ENCODE assay signal across 7 mouse cellular contexts in genomic region chr4:70258205-70258604, GRCm38 (mm10).
DNase-seq lines count a peak whose midpoint lies in the region; ATAC-seq lines count a peak whose summit lies in the region.

No protein-coding gene starts in this region.

- DNase-seq in testis, postnatal 10 days (ENCODE audit: low spot score) = peak; percentile 51
- no peak for DNase-seq in testis, postnatal 14 days (ENCODE audit: low spot score)
- DNase-seq in left cerebral cortex, adult 9 months (ENCODE audit: low spot score in 2 of 2) = peak; percentile 62 to 83
- DNase-seq in spleen, adult 18-20 months = no peak
- no peak for DNase-seq in lung, postnatal 10 days
- no peak for DNase-seq in ovary, adult 18-20 months (ENCODE audit: low spot score)

- H3K27me3 ChIP-seq in forebrain, embryonic 16.5 days (replicated peaks; ENCODE audit: control insufficient read depth, insufficient read depth, low read length) = no peaks in the 10 kb centered on the region

- H3K27ac ChIP-seq in forebrain, embryonic 16.5 days (ENCODE audit: low read length) = peak overlapping the region; percentile 10; the same call in 1 of the 2 replicates

- H3K9ac ChIP-seq in forebrain, embryonic 16.5 days (replicated peaks; ENCODE audit: low read depth, low read length) = no peak overlapping the region

- H3K9me3 ChIP-seq in forebrain, embryonic 16.5 days (ENCODE audit: control insufficient read depth, low read length) = no peaks in the 10 kb centered on the region

- H3K4me3 ChIP-seq in forebrain, embryonic 16.5 days (replicated peaks; ENCODE audit: low read length) = no peak overlapping the region

- peak; percentile 79 for ATAC-seq in forebrain, embryonic 16.5 days

- H3K36me3 ChIP-seq in forebrain, embryonic 16.5 days (ENCODE audit: control insufficient read depth, insufficient read depth) = no peaks in the 10 kb centered on the region

- H3K4me2 ChIP-seq in forebrain, embryonic 16.5 days (ENCODE audit: low read length) = no peak overlapping the region

- 74% methylated on average over 6 of the region's 6 CpGs for WGBS in forebrain, embryonic 16.5 days

- H3K4me1 ChIP-seq in forebrain, embryonic 16.5 days (replicated peaks; ENCODE audit: control insufficient read depth, insufficient read depth, low read length) = peaks cover 24% of the 10 kb centered on the region

Comparison
In these comparisons a context has a peak if more than half of its experiments do, and no peak if none do; other contexts are left out.
1. DNase-seq: peak in testis, postnatal 10 days (single experiment) and left cerebral cortex, adult 9 months (2 of 2); none in testis, postnatal 14 days (single experiment), spleen, adult 18-20 months (0 of 2), lung, postnatal 10 days (single experiment) and ovary, adult 18-20 months (single experiment).